Mouse (Mus musculus) cerebellum, adult 2 months (tissue): ENCODE data around the gene Rogdi. TPM values are rescaled to one million over a fixed set of nuclear protein-coding genes. Genes with fewer than 3 reads are reported as not detected.

Experiments used
- DNase-seq, 2 experiments: peaks; one replicate each; pipeline ENCODE4 v3.0.0; 2021
- H3K27ac ChIP-seq: fragments of 200-500 bp; 2 replicates; pipeline ENCODE4 v1.5.1; 2012; ENCODE audit warnings: low read length, control low read depth, inconsistent platforms; ENCODE audit not compliant: insufficient read depth
- H3K27me3 ChIP-seq: fragments of 200-500 bp; 2 replicates; pipeline ENCODE4 v1.6.1; 2012; ENCODE audit warnings: inconsistent platforms, mild to moderate bottlenecking, low read length, moderate library complexity; ENCODE audit not compliant: control insufficient read depth, insufficient read depth
- H3K4me1 ChIP-seq: fragments of 200-500 bp; 2 replicates; pipeline ENCODE4 v1.6.1; 2011; ENCODE audit warnings: low read length; ENCODE audit not compliant: control insufficient read depth, insufficient read depth
- H3K4me3 ChIP-seq: fragments of 200-500 bp; replicated peaks from 2 replicates; pipeline ENCODE3; 2011; ENCODE audit warnings: mild to moderate bottlenecking, low read depth, low read length, control low read depth; ENCODE audit not compliant: insufficient read depth
- CTCF ChIP-seq: fragments of 200-500 bp; IDR thresholded peaks from 2 replicates; pipeline ENCODE4 v1.5.1; 2011; ENCODE audit warnings: low read depth, mild to moderate bottlenecking, control low read depth, low read length, moderate library complexity, borderline replicate concordance; ENCODE audit not compliant: insufficient read depth
- POLR2A ChIP-seq: fragments of 200-500 bp; IDR thresholded peaks from 2 replicates; pipeline ENCODE4 v1.6.1; 2011; ENCODE audit warnings: low read length, control low read depth, borderline replicate concordance; ENCODE audit not compliant: insufficient read depth
- WGBS: fragments of 180-500 bp; shearing (Covaris S2); methylation state at CpG from one replicate; pipeline ENCODE4 v1.1.7; 2018; 5-methylcytosine and 5-hydroxymethylcytosine counted together
- polyA plus RNA-seq: library from polyadenylated mRNA; depleted of rRNA; stranded (reverse); fragments of >200 nt; gene quantifications from 2 replicates; pipeline ENCODE4 v1.2.3, GENCODE M21; 2012; rRNA removed

Gene Rogdi
- polyA plus RNA-seq, 1 experiment = 274 TPM

- Histone ChIP-seq H3K27me3 (no peaks in the 10 kb centered on the region), H3K4me3 (peak overlapping the region; percentile 78), H3K4me1 (peaks cover 14% of the 10 kb centered on the region), H3K27ac (peak overlapping the region; percentile 57)
- WGBS = 6% methylated on average over 13 of the region's 13 CpGs
- no peak for TF ChIP-seq CTCF
- no peak for TF ChIP-seq POLR2A
- DNase-seq = no peak
Observed at GRCm38 (mm10) chr16:4964731-4965391, 48.5 kb downstream of the Rogdi start.

GRCm38 (mm10) chr16:4963797-4964709 lies 49.3 kb downstream of the Rogdi start, which contains the start of gene Anks3:
TSS of gene Anks3 (minus strand) at chr16:4964205.
- Histone ChIP-seq H3K4me1 (peaks cover 16% of the 10 kb centered on the region), H3K4me3 (peak within 1 kb of the TSS; percentile 78), H3K27ac (peak within 1 kb of the TSS; percentile 57), H3K27me3 (no peaks in the 10 kb centered on the region)
- TF ChIP-seq POLR2A = peak; percentile 69; the same call in 1 of the 2 replicates
- TF ChIP-seq CTCF = no peak
- peak; percentile 99 for DNase-seq
- under 1% methylated on average over 75 of the region's 76 CpGs for WGBS

- DNase-seq = no peak
- H3K27ac ChIP-seq = no peak overlapping the region
- H3K4me3 ChIP-seq = peak overlapping the region; percentile 78
- peaks cover 17% of the 10 kb centered on the region for H3K4me1 ChIP-seq
- TF ChIP-seq CTCF (no peak), POLR2A (no peak)
- H3K27me3 ChIP-seq = no peaks in the 10 kb centered on the region
- 33% methylated on average over 9 of the region's 9 CpGs for WGBS
Observed at GRCm38 (mm10) chr16:4963346-4963745, 50.0 kb downstream of the Rogdi start.

- Histone ChIP-seq H3K4me1 (peaks cover 23% of the 10 kb centered on the region), H3K27ac (no peak overlapping the region)
- WGBS = 19% methylated on average over 8 of the region's 8 CpGs
Observed at GRCm38 (mm10) chr16:4960260-4960659, 53.1 kb downstream of the Rogdi start.

More at GRCm38 (mm10) chr16:4960260-4960659, 53.1 kb downstream of the Rogdi start:
- TF ChIP-seq CTCF (no peak), POLR2A (no peak)
- Histone ChIP-seq H3K27me3 (no peaks in the 10 kb centered on the region), H3K4me3 (no peak overlapping the region)
- no peak for DNase-seq

Other genes starting within 250 kb of the Rogdi start
- gene Cdip1, start 223.3 kb downstream of the Rogdi start, polyA plus RNA-seq = 251 and 263 TPM in 2 replicates
- gene 4930562C15Rik, start 178.1 kb downstream of the Rogdi start, polyA plus RNA-seq = 0.08 TPM in 1 of 2 replicates, not detected in the other
- gene Ubald1, start 133.2 kb downstream of the Rogdi start, polyA plus RNA-seq = 57.9 and 63.5 TPM in 2 replicates
- 243 and 248 TPM in 2 replicates for gene Mgrn1, start 127.3 kb downstream of the Rogdi start, polyA plus RNA-seq
- 102 and 104 TPM in 2 replicates for gene Nudt16l1, start 74.8 kb downstream of the Rogdi start, polyA plus RNA-seq
- 104 and 112 TPM in 2 replicates for gene Anks3, start 49.3 kb downstream of the Rogdi start, polyA plus RNA-seq
- gene Sept12, start 15.7 kb downstream of the Rogdi start, polyA plus RNA-seq = not detected in 2 replicates
- 1.00 and 2.5 TPM in 2 replicates for gene Smim22, start 6.3 kb downstream of the Rogdi start, polyA plus RNA-seq
- gene Glyr1, start 36.3 kb upstream of the Rogdi start, polyA plus RNA-seq = 139 and 146 TPM in 2 replicates
- 28.1 and 30.2 TPM in 2 replicates for gene Ubn1, start 36.5 kb upstream of the Rogdi start, polyA plus RNA-seq
- 0.87 and 0.88 TPM in 2 replicates for gene Ppl, start 118.9 kb upstream of the Rogdi start, polyA plus RNA-seq
- gene Sec14l5, start 133.6 kb upstream of the Rogdi start, polyA plus RNA-seq = 19.6 and 25.4 TPM in 2 replicates
- 21.1 and 21.3 TPM in 2 replicates for gene Nagpa, start 190.5 kb upstream of the Rogdi start, polyA plus RNA-seq
- gene AU021092, start 208.7 kb upstream of the Rogdi start, polyA plus RNA-seq = 5.5 and 6.1 TPM in 2 replicates
- gene Alg1, start 220.1 kb upstream of the Rogdi start, polyA plus RNA-seq = 65.3 and 70.6 TPM in 2 replicates
- gene Eef2kmt, start 242.4 kb upstream of the Rogdi start, polyA plus RNA-seq = 9.4 and 12.9 TPM in 2 replicates